10 mouse cellular contexts compared by ENCODE assay signal in the genomic region with DNA sequence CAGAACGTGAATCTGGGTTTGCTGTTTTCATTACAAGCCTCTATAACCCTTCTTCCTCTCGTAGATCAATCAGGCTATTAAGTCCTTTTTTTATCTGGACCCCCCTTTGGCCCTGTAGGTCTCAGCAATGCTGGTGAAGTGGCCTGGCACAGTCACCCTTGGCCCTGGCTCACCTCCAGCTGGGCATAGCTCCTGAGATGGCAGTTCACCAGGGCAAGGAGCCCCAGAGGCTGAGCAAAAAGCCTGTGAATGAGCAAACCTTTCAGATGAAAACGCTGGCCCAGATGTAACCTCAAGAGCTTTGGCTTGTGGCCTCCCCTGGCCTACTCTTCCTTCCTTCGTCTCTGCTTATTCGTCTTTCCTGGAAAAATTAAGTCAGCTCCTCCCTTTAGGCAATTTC.
DNase-seq lines count a peak whose midpoint lies in the region; ATAC-seq and TF ChIP-seq lines count a peak whose summit lies in the region.
"Had no signal": no experiment of that assay in that cellular context is flagged by ENCODE, and none has a peak within 500 bp of the region (broad histone marks: within the 10 kb centered on the region; RNA-seq: fewer than 3 reads in every experiment).

No protein-coding gene starts in this region.

- H3K27ac ChIP-seq in heart, postnatal 0 days (ENCODE audit: low read depth) = no peak overlapping the region; the same call in 1 of the 2 replicates
- H3K27ac ChIP-seq in neural tube, embryonic 15.5 days (replicated peaks) = no peak overlapping the region
- H3K27ac ChIP-seq: embryonic facial prominence, embryonic 15.5 days; liver, embryonic 15.5 days had no signal

- no peak for TF ChIP-seq EP300 in heart, postnatal 0 days (IDR thresholded peaks at IDR 0.05; ENCODE audit: low read depth)

- DNase-seq in lung, postnatal 14 days = peak; percentile 1
- no peak for DNase-seq in lung, postnatal 36 days
- DNase-seq in cerebellum, adult 11-12 months = peak; percentile 51
- peak; percentile 8 for DNase-seq in heart, postnatal 0 days (ENCODE audit: low spot score)
- DNase-seq in right cerebral cortex, postnatal 14 days = peak; percentile 8
- no peak for DNase-seq in testis, postnatal 14 days (ENCODE audit: low spot score)
- no peak for DNase-seq in lung, adult 2 months

- H3K4me3 ChIP-seq in heart, postnatal 0 days (ENCODE audit: low read depth, low read length) = no peak overlapping the region
- no peak overlapping the region for H3K4me3 ChIP-seq in lung, adult 2 months (replicated peaks; ENCODE audit: extremely low read depth, low read depth, low read length)
- no peak overlapping the region for H3K4me3 ChIP-seq in neural tube, embryonic 15.5 days (replicated peaks)
- H3K4me3 ChIP-seq: embryonic facial prominence, embryonic 15.5 days; liver, embryonic 15.5 days had no signal

- ATAC-seq in heart, postnatal 0 days (ENCODE audit: insufficient read depth, low read depth) = 0 out of 2 replicates have a peak, but pooled peaks have one; percentile 33
- no peak for ATAC-seq in neural tube, embryonic 15.5 days (ENCODE audit: low FRiP score)

- no peak for TF ChIP-seq POLR2A in lung, adult 2 months (IDR thresholded peaks at IDR 0.05; ENCODE audit: borderline replicate concordance, extremely low read depth, low read depth, low read length)

- H3K36me3 ChIP-seq in heart, postnatal 0 days (replicated peaks; ENCODE audit: control insufficient read depth, insufficient read depth, low read length) = no peaks in the 10 kb centered on the region
- no peaks in the 10 kb centered on the region for H3K36me3 ChIP-seq in neural tube, embryonic 15.5 days
- H3K36me3 ChIP-seq: embryonic facial prominence, embryonic 15.5 days; liver, embryonic 15.5 days had no signal

- TF ChIP-seq CTCF in heart, postnatal 0 days (IDR thresholded peaks at IDR 0.05; ENCODE audit: low read depth) = no peak
- no peak for TF ChIP-seq CTCF in lung, adult 2 months (IDR thresholded peaks at IDR 0.05; ENCODE audit: insufficient read depth, low read length)

- H3K9me3 ChIP-seq in heart, postnatal 0 days (replicated peaks; ENCODE audit: control insufficient read depth, low read length) = no peaks in the 10 kb centered on the region
- H3K9me3 ChIP-seq in neural tube, embryonic 15.5 days (replicated peaks) = no peaks in the 10 kb centered on the region
- H3K9me3 ChIP-seq: embryonic facial prominence, embryonic 15.5 days; liver, embryonic 15.5 days had no signal

- 0 out of 2 replicates have a peak, but pooled peaks cover 5% of the 10 kb centered on the region for H3K4me1 ChIP-seq in heart, postnatal 0 days (ENCODE audit: control insufficient read depth, insufficient read depth)
- no peaks in the 10 kb centered on the region for H3K4me1 ChIP-seq in lung, adult 2 months (ENCODE audit: control insufficient read depth, insufficient read depth, low read length)
- no peaks in the 10 kb centered on the region for H3K4me1 ChIP-seq in neural tube, embryonic 15.5 days
- H3K4me1 ChIP-seq: embryonic facial prominence, embryonic 15.5 days had no signal

- WGBS in heart, postnatal 0 days = 54% methylated on average over 5 of the region's 5 CpGs
- WGBS in lung, adult 2 months = 51% methylated on average over 5 of the region's 5 CpGs
- 73% methylated on average over 5 of the region's 5 CpGs for WGBS in neural tube, embryonic 15.5 days

- H3K4me2 ChIP-seq in heart, postnatal 0 days (ENCODE audit: low read depth, low read length) = no peak overlapping the region
- H3K4me2 ChIP-seq in neural tube, embryonic 15.5 days = no peak overlapping the region
- H3K4me2 ChIP-seq: embryonic facial prominence, embryonic 15.5 days; liver, embryonic 15.5 days had no signal

- H3K27me3 ChIP-seq in heart, postnatal 0 days (ENCODE audit: control insufficient read depth, insufficient read depth, low read length) = no peaks in the 10 kb centered on the region
- H3K27me3 ChIP-seq in neural tube, embryonic 15.5 days (replicated peaks) = no peaks in the 10 kb centered on the region
- H3K27me3 ChIP-seq: embryonic facial prominence, embryonic 15.5 days; liver, embryonic 15.5 days had no signal

- no peak overlapping the region for H3K9ac ChIP-seq in heart, postnatal 0 days (replicated peaks; ENCODE audit: low read depth, low read length)
- H3K9ac ChIP-seq in neural tube, embryonic 15.5 days (replicated peaks) = no peak overlapping the region
- H3K9ac ChIP-seq: embryonic facial prominence, embryonic 15.5 days; liver, embryonic 15.5 days had no signal

Comparison
In these comparisons a context has a peak if more than half of its experiments do, and no peak if none do; other contexts are left out.
1. DNase-seq: peak in lung, postnatal 14 days (single experiment), cerebellum, adult 11-12 months (single experiment), heart, postnatal 0 days (single experiment) and right cerebral cortex, postnatal 14 days (single experiment); none in lung, postnatal 36 days (single experiment), testis, postnatal 14 days (single experiment) and lung, adult 2 months (single experiment).